Mouse (Mus musculus) cerebellum, adult 18-20 months (tissue): ENCODE measurements around the gene Figla.
"Not testable (repeated sequence)": the region's sequence is repeated elsewhere in the genome, so short reads cannot be mapped to it uniquely, and the experiment has no call there.

ENCODE experiments used
- DNase-seq, 2 experiments: peaks; one replicate each; pipeline ENCODE4 v3.0.0; 2021

Gene Figla

GRCm38 (mm10) chr6:86015871-86016270 is at the start of gene Figla:
Gene Figla (plus strand): TSS chr6:86016171.
- no peak for DNase-seq

DNA sequence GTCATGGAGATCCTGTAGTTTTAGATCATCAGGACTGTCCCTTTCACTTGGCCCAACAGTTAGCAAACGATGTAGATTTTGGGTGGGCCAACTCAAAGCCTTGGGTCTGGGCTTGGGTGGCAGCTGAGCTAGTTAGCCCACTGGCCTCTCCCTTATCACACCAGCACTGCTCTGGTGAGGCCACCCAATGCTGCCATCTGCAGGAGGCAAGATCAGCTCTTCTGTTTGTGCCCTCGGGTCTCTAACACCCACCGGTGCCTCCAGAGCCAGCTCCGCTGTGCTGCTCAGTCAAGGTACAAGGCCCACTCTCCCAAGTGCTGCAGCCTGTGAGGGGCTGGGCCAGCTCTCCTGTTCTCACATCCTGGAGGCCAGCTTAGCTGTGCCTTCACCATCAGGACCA is 49.3 kb upstream of the Figla start:
- DNase-seq: no peak

- no peak for DNase-seq
Measured at GRCm38 (mm10) chr6:85969889-85970288, 46.1 kb upstream of the Figla start.

GRCm38 (mm10) chr6:85972699-85973098 is 43.3 kb upstream of the Figla start:
- no peak for DNase-seq

DNA sequence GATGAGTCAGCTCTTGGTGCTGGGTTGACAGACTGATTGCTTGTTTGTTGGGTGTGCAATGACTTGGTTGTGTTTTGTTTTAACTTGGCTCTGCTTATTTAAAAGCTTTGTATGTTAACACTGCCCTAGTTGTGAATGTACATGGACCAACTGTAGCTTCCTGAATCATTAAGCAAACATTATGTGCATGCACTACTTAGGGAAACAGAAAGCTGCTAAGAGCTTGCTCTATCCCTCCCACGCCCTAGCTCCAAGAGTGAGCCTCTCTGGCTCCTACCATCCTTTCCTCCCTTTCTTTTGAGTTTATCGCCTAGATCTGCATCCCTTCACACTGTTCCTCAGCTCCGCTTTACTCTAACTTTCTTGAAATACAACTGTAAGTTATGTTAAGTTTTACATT is 42.6 kb upstream of the Figla start:
- no peak for DNase-seq

GRCm38 (mm10) chr6:85974941-85975617 is 40.9 kb upstream of the Figla start:
- peak; percentile 22 to 48 for DNase-seq

GRCm38 (mm10) chr6:85975761-85976160 is 40.2 kb upstream of the Figla start:
- no peak for DNase-seq

DNA sequence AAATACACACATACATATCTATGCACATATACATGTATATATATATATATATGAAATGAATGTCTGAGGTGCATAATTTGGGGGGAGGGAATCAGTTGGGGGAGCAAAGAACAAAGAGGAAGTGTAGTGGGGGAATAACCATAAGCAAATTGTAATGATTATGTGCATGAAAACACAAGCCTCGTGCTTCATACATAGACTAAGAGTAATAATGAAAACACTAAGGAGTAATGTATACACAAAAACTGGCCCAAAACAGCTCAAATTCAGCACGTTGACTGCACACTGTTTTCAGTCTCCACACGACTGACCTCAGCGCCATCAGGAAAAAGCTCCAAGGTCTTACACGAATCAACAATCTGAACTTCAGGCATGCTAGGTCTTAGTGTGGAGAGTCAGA is 39.7 kb upstream of the Figla start:
- DNase-seq: no peak

DNA sequence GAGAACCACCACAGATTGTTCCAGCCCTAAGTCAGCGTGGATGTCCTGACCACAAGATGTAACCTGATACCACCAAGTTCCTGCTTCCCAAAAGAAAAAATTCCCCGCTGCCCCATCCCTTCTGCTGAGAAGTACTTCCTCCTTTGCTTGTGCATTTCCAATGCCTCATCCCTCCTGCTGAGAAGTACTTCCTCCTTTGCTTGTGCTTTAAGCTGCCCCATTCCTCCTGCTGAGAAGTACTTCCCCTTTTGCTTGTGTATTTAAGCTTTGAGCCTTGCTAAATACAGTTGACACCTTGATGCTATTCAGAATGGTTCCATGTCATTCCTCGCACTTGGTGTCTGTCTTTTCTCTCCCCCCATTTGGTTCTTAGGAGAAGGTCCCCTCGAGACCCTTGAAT is 37.2 kb upstream of the Figla start:
- DNase-seq: not testable (repeated sequence)

- no peak for DNase-seq
Measured at GRCm38 (mm10) chr6:85984351-85984750, 31.6 kb upstream of the Figla start.

DNA sequence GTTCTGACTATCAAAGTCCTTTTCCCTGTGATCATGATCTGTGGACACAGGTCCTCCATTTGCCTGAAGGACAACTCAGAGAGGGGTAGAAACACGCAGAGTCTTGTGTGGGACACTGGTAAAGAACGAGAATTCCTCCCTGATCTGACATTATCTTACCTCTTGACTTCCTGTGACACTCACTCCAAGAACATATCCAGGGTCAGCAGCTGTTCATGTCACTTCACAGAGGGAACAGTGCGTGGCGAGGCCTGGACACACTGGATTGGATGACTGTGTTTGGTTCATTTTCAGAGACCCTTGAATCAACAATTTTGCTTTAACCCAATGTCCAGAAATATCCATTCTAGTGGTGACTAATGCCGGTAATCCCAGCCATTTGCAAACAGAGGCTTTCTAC is 26.4 kb upstream of the Figla start:
- DNase-seq: not testable (repeated sequence)

DNA sequence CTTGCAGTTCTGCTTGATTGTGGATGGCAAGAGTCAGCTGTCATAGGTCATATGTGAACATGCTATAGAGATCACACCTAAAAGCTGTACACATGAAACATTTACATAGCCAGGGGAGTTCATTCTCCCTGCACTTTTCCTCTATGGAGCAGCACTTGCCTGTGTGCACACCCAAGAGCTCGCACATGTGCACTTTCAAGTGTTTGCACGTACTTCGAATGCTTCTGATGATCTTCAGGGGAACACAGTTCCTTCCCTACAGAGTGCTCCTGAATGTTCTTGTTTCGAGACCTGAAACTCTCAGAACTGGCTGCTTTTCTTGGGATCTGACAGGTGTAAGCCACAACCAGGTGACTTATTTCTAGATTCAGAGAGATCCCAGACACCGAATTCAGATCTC is 25.2 kb upstream of the Figla start:
- not testable (repeated sequence) for DNase-seq

- no peak for DNase-seq
Measured at GRCm38 (mm10) chr6:86003405-86003925, 12.5 kb upstream of the Figla start.

- peak; percentile 79 to 81 for DNase-seq
Measured at GRCm38 (mm10) chr6:86004271-86005148, 11.5 kb upstream of the Figla start.

- peak; percentile 60 to 68 for DNase-seq
Measured at GRCm38 (mm10) chr6:86009980-86010379, 6.0 kb upstream of the Figla start.

- DNase-seq: not testable (repeated sequence)
Measured at GRCm38 (mm10) chr6:86014812-86015211, 1.2 kb upstream of the Figla start.

- DNase-seq: no peak
Measured at GRCm38 (mm10) chr6:86016793-86017350, 901 bp downstream of the Figla start.

DNA sequence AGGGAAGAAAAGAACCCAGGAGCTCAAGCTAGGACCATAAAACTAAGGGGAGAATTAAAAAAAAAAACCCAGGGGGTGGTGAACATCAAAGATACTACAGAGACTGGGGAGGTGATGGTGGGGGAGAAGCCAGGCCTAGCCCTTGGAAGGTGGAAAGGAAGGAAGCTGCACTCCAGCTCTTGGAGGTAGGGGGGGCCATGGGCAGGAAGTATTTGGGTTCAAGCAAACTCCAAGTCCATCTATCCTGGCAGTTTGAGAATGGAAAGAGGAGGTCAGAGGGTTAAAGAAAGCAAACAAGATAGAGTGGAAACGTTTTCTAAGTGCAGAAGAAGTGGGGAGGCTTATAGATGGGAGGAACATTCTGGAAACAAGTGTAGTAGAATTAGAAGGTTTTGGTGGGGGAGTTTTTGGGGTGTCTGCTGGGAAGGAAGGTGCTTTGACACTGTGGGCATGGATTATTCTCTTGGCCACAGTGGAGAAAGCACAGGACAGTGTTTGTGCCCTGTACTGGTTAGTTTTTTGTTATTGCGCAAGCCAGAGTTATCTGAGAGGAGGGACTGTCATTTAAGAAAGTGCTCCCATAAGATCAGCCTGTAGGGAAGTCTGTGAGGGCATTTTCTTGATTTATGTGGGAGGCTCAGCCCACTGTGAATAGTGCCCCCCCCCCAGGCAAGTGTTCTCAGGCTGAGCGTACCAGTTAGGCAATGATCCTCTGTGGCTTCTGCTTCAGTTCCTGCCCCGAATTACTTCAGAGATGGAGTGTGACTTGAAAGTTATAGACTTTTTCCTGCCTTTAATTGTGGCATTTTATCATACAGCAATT is 3.7 kb downstream of the Figla start:
- no peak for DNase-seq

- peak; percentile 41 to 52 for DNase-seq
Measured at GRCm38 (mm10) chr6:86020948-86021347, 5.0 kb downstream of the Figla start.

- DNase-seq: no peak
Measured at GRCm38 (mm10) chr6:86026632-86027292, 10.8 kb downstream of the Figla start.

DNA sequence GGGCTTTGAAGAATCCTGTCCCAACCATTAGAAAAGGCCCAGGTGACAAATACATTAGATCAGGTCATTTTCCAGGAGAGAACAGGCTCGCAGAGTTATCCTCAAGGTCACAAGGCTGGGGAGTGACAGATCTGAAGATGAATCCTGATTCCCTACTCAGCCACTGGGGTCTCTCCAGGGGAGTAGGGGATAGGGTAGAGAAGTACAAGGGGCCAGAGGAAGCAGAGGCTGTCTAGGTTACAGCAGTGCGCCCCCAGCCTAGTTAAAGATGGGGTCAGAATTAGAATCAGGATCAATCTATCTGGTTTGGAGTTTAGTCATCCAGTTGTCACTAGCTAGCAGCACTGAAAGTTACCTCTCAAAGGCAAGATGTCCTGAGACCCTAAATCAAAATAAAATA is 12.2 kb downstream of the Figla start:
- peak in 1 of 2 experiments; percentile 23 for DNase-seq
